10 mouse cellular contexts compared by ENCODE assay signal in genomic region chr10:73059726-73060230, GRCm38 (mm10). TPM values are rescaled to one million over a fixed set of nuclear protein-coding genes. Genes with fewer than 3 reads are reported as not detected.
"Had no signal": no experiment of that assay in that cellular context is flagged by ENCODE, and none has a peak within 500 bp of the region (broad histone marks: within the 10 kb centered on the region; RNA-seq: fewer than 3 reads in every experiment).

No protein-coding gene starts in this region.

- H3K27me3 ChIP-seq: kidney, embryonic 15.5 days; limb, embryonic 13.5 days; liver, embryonic 15.5 days; megakaryocyte, embryonic 14.5 days had no signal

- DNase-seq: kidney, adult 2 months; lung, adult 2 months; lung, postnatal 10 days; right cerebral cortex, postnatal 14 days; thymus, postnatal 14 days had no signal

RNA-seq across cellular contexts. Expression of gene Pcdh15, which starts 39.4 kb away (rescaled TPM):
- polyA plus RNA-seq: macrophage had no signal
